Mouse (Mus musculus): ENCODE data around the gene Mecom. TPM values are rescaled to one million over a fixed set of nuclear protein-coding genes. Genes with fewer than 3 reads are reported as not detected.

The Mecom gene
- total and polyA plus RNA-seq, 3 experiments: not detected

DNA sequence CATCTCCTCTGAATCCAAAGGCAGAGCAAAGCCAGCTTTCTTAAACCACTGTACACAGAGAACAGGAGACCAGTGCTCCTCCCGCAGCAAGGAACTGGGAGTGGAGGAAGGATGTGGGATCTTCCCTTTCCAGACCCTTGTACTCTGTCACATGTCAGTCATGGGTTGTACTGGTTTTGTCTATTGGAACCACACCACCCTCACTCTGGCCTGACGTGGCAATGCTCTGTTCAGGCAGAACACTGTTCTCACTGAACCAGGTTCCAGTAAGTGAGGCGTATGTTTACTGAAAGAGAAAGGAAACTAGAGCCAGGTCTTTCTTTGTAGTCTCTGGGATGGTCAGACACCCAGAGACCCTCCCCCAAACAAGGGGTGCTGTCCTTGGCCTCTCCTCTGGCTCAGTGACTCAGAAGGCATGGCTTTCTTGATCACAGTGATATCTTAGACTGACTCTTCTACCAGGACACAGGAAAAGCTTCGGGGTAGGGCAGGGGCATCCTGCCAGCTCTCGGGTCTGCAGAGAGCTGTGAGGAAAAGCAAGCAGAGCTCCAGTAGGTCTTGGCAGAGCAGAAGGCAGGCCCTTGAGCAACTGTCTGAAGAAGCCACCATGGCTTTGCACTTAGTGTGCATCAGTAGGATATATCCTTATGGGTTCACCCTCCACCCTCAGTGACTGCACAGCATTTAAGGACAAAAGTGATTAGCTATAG, 386.7 kb downstream of the Mecom start:
- TF ChIP-seq CTCF (conservative IDR thresholded peaks at IDR 0.05 in 1 of 2, IDR thresholded peaks at IDR 0.05 in 1 of 2; ENCODE audit: low read depth in 2 of 2, low read length in 2 of 2): no peak
- no peak for TF ChIP-seq NRF1 (IDR thresholded peaks at IDR 0.05; ENCODE audit: low read depth, low read length)
- no peak for TF ChIP-seq HCFC1 (IDR thresholded peaks at IDR 0.05; ENCODE audit: low read depth, low read length)
- TF ChIP-seq MXI1 (IDR thresholded peaks at IDR 0.05; ENCODE audit: low read depth, low read length): no peak
- TF ChIP-seq PAX5 (IDR thresholded peaks at IDR 0.05; ENCODE audit: low read length): no peak
- TF ChIP-seq POLR2AphosphoS2 (IDR thresholded peaks at IDR 0.05; ENCODE audit: low read depth, low read length): no peak
- no peak for TF ChIP-seq TBP (conservative IDR thresholded peaks at IDR 0.05; ENCODE audit: low read depth, low read length)
- no peak for TF ChIP-seq SMC3 (IDR thresholded peaks at IDR 0.05; ENCODE audit: low read depth, low read length)
- TF ChIP-seq MAFK (IDR thresholded peaks at IDR 0.05; ENCODE audit: insufficient replicate concordance, low read length): no peak
- no peak for TF ChIP-seq CHD2 (IDR thresholded peaks at IDR 0.05; ENCODE audit: low read length)
- no peak for TF ChIP-seq GABPA (IDR thresholded peaks at IDR 0.05; ENCODE audit: insufficient replicate concordance, low read depth, low read length)
- TF ChIP-seq TCF12 (IDR thresholded peaks at IDR 0.05; ENCODE audit: low read depth, low read length): no peak
- no peak for TF ChIP-seq MEF2A (IDR thresholded peaks at IDR 0.05; ENCODE audit: borderline replicate concordance, low read depth, low read length)
- TF ChIP-seq SIN3A (IDR thresholded peaks at IDR 0.05; ENCODE audit: low read length): no peak
- no peaks in the 10 kb centered on the region for H3K36me3 ChIP-seq (replicated peaks in 1 of 2; ENCODE audit: control insufficient read depth in 1 of 2, insufficient read depth in 1 of 2, low read length in 1 of 2)
- H3K79me2 ChIP-seq (replicated peaks; ENCODE audit: control insufficient read depth, extremely low read depth, insufficient read depth, poor library complexity, severe bottlenecking): no peaks in the 10 kb centered on the region
- H3K9ac ChIP-seq (ENCODE audit: insufficient read depth, low read depth): no peak overlapping the region
- no peak overlapping the region for H3K27ac ChIP-seq (ENCODE audit: insufficient read depth, low read depth)
- in situ Hi-C loops (cut with MboI; ENCODE audit: low pct_ligation_motif_present, low pct_unique_long_range_greater_than_20kb, low sequenced_read_pairs): no loop called here
- no peak for DNase-seq (ENCODE audit: extremely low read depth)
- H3K9me3 ChIP-seq (replicated peaks; ENCODE audit: low read length): no peaks in the 10 kb centered on the region
- dilution Hi-C loops (cut with MboI; ENCODE audit: extremely low pct_ligation_motif_present, extremely low pct_unique_long_range_greater_than_20kb, low sequenced_read_pairs): no loop called here
- H3K4me1 ChIP-seq (ENCODE audit: control insufficient read depth in 1 of 2, insufficient read depth in 2 of 2): no peaks in the 10 kb centered on the region
- H3K4me3 ChIP-seq (replicated peaks in 1 of 3; ENCODE audit: low read depth in 2 of 3, low read length in 2 of 3, poor library complexity in 1 of 3): no peak overlapping the region
- H3K4me2 ChIP-seq (ENCODE audit: insufficient read depth, low read depth, poor library complexity, severe bottlenecking): no peak overlapping the region
- H3K27me3 ChIP-seq (replicated peaks): no peaks in the 10 kb centered on the region

DNA sequence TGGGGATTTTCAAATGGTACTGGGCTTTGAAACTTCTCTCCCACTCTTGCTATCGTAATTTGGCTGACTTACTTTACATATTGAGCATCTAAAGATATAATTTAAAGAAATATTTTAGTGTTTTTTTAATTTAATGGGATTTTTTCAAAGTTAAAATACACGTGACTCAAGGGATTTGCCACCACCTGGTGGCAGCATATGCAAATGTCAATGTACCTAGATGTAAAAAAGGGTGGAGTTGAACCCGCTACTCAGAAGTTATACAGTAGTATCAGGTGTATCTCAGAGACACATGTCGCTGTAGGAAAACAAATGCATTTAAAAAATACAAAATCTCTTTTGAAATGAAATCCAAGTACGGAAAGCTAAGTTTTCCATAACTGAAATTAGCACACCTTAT, 387.5 kb downstream of the Mecom start:
- Histone ChIP-seq H3K4me1 (ENCODE audit: control insufficient read depth in 1 of 2, insufficient read depth in 2 of 2) (no peaks in the 10 kb centered on the region), H3K4me2 (ENCODE audit: insufficient read depth, low read depth, poor library complexity, severe bottlenecking) (no peak overlapping the region), H3K9ac (ENCODE audit: insufficient read depth, low read depth) (no peak overlapping the region), H3K36me3 (replicated peaks in 1 of 2; ENCODE audit: control insufficient read depth in 1 of 2, insufficient read depth in 1 of 2, low read length in 1 of 2) (no peaks in the 10 kb centered on the region), H3K4me3 (replicated peaks in 1 of 3; ENCODE audit: low read depth in 2 of 3, low read length in 2 of 3, poor library complexity in 1 of 3) (no peak overlapping the region), H3K27ac (ENCODE audit: insufficient read depth, low read depth) (no peak overlapping the region), H3K79me2 (replicated peaks; ENCODE audit: control insufficient read depth, extremely low read depth, insufficient read depth, poor library complexity, severe bottlenecking) (no peaks in the 10 kb centered on the region), H3K27me3 (replicated peaks) (no peaks in the 10 kb centered on the region), H3K9me3 (replicated peaks; ENCODE audit: low read length) (no peaks in the 10 kb centered on the region)
- in situ Hi-C loops (cut with MboI; ENCODE audit: low pct_ligation_motif_present, low pct_unique_long_range_greater_than_20kb, low sequenced_read_pairs) (no loop called here), dilution Hi-C loops (cut with MboI; ENCODE audit: extremely low pct_ligation_motif_present, extremely low pct_unique_long_range_greater_than_20kb, low sequenced_read_pairs) (no loop called here)
- TF ChIP-seq CTCF (conservative IDR thresholded peaks at IDR 0.05 in 1 of 2, IDR thresholded peaks at IDR 0.05 in 1 of 2; ENCODE audit: low read depth in 2 of 2, low read length in 2 of 2) (peak in 1 of 2 experiments; percentile 13; a peak in 1 of 4 replicates), ELF1 (IDR thresholded peaks at IDR 0.05; ENCODE audit: low read depth, low read length) (no peak)
- DNase-seq (ENCODE audit: extremely low read depth): no peak

All from CH12.LX (cell line).